ENCODE assay signal across 21 mouse cellular contexts in the genomic region with DNA sequence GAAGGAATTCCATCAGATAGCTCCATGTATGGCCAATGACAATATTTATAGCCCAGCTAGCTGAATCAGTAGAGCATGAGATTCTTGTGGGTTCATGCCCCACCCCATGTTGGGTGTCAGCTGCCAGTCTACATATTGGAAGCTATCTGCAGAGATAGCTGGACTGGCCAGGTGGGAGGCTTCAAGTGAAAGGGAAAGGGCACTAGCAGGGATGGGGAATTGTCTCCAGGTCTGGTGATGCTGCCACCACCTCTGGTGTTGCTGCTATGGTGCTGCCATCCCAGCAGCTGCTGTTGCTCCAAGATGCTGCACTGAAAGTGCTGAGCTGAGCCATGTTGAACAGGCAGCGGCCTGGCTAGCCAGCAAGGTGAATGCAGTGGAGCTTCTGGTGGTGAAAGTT. TPM values are rescaled to one million over a fixed set of nuclear protein-coding genes. Genes with fewer than 3 reads are reported as not detected.
DNase-seq lines count a peak whose midpoint lies in the region; ATAC-seq and TF ChIP-seq lines count a peak whose summit lies in the region.
"Had no signal": no experiment of that assay in that cellular context is flagged by ENCODE, and none has a peak within 500 bp of the region (broad histone marks: within the 10 kb centered on the region; RNA-seq: fewer than 3 reads in every experiment).

No protein-coding gene starts in this region.

- H3K36me3 ChIP-seq in heart, embryonic 10.5 days, result no peaks in the 10 kb centered on the region
- no peaks in the 10 kb centered on the region for H3K36me3 ChIP-seq in megakaryocyte, embryonic 14.5 days (replicated peaks; ENCODE audit: low read length)
- no peaks in the 10 kb centered on the region for H3K36me3 ChIP-seq in testis, adult 2 months (ENCODE audit: control insufficient read depth, insufficient read depth, low read length)
- H3K36me3 ChIP-seq: G1E had no signal

- no peaks in the 10 kb centered on the region for H3K27me3 ChIP-seq in heart, embryonic 10.5 days (ENCODE audit: insufficient read depth, poor library complexity, severe bottlenecking)
- H3K27me3 ChIP-seq in megakaryocyte, embryonic 14.5 days (replicated peaks), result no peaks in the 10 kb centered on the region
- H3K27me3 ChIP-seq in testis, adult 2 months (ENCODE audit: control insufficient read depth, insufficient read depth, low read length), result no peaks in the 10 kb centered on the region
- H3K27me3 ChIP-seq: CH12.LX, Patski had no signal

- H3K4me3 ChIP-seq in heart, embryonic 10.5 days, result no peak overlapping the region
- peak overlapping the region; percentile 46 for H3K4me3 ChIP-seq in megakaryocyte, embryonic 14.5 days (replicated peaks)
- H3K4me3 ChIP-seq in testis, adult 2 months (ENCODE audit: control insufficient read depth, low read depth, low read length), result peak overlapping the region; percentile 11

- 95% methylated on average over 1 of the region's 1 CpGs for WGBS in heart, embryonic 10.5 days

- no peaks in the 10 kb centered on the region for H3K4me1 ChIP-seq in heart, embryonic 10.5 days
- no peaks in the 10 kb centered on the region for H3K4me1 ChIP-seq in megakaryocyte, embryonic 14.5 days
- H3K4me1 ChIP-seq in testis, adult 2 months (ENCODE audit: control insufficient read depth, insufficient read depth, low read length), result no peaks in the 10 kb centered on the region

- H3K27ac ChIP-seq in heart, embryonic 10.5 days, result no peak overlapping the region
- no peak overlapping the region for H3K27ac ChIP-seq in testis, adult 2 months (ENCODE audit: control insufficient read depth, insufficient read depth, low read depth, low read length)

- peak; percentile 38 for DNase-seq in heart, embryonic 10.5 days (ENCODE audit: low spot score)
- DNase-seq in heart, postnatal 36 days, result no peak
- DNase-seq in testis, postnatal 14 days (ENCODE audit: low spot score), result no peak
- DNase-seq: adrenal gland, adult 2 months; adrenal gland, adult 8-10 months; adrenal gland, postnatal 10 days; adrenal gland, postnatal 14 days; adrenal gland, postnatal 25 days; adrenal gland, postnatal 36 days; B cell, adult 2 months; cerebellum, adult 11 months; cerebellum, adult 11-12 months; cerebellum, adult 18-20 months had no signal

- no peaks in the 10 kb centered on the region for H3K9me3 ChIP-seq in heart, embryonic 10.5 days
- H3K9me3 ChIP-seq in megakaryocyte, embryonic 14.5 days, result no peaks in the 10 kb centered on the region
- H3K9me3 ChIP-seq: G1E had no signal

- TF ChIP-seq CTCF in testis, adult 2 months (IDR thresholded peaks at IDR 0.05; ENCODE audit: control insufficient read depth, insufficient read depth, insufficient replicate concordance, low read depth, low read length), result no peak

- intact Hi-C loops in heart, postnatal 36 days (cut with DNase I), result no loop called here

- ATAC-seq in megakaryocyte, adult 5-6 weeks (ENCODE audit: poor library complexity, severe bottlenecking), result no peak
- ATAC-seq: activated CD4-positive, CD25-positive, alpha-beta regulatory T cell, adult 4 months; CD4-positive, CD25-positive, alpha-beta regulatory T cell, adult 4 months; Patski had no signal

- TF ChIP-seq POLR2A in testis, adult 2 months (IDR thresholded peaks at IDR 0.05; ENCODE audit: control insufficient read depth, low read depth, low read length), result no peak

RNA-seq across cellular contexts. Expression of gene Ube3a, which starts 7.3 kb away (rescaled TPM):
- polyA plus RNA-seq in heart, embryonic 10.5 days (2016; fragmentation: Nextera tagmentation; extraction: Ambion mirVana), result 111 TPM in 2 replicates
- total RNA-seq in heart, postnatal 36 days (2021), result 100 to 1,000 TPM; 131 TPM
- 8.7 and 34.6 TPM in 2 replicates for polyA plus RNA-seq in megakaryocyte, embryonic 14.5 days (2012; ENCODE audit: insufficient read depth, low replicate concordance)
- total RNA-seq in megakaryocyte, adult 5-6 weeks (2015), result 37.9 and 46.5 TPM in 2 replicates
- total RNA-seq in megakaryocyte, adult 5-6 weeks (2017), result 51.1 and 80.3 TPM in 2 replicates
- 18.1 and 20.5 TPM in 2 replicates for polyA plus RNA-seq in testis, adult 2 months (2012; rRNA removed)
